Mouse (Mus musculus) left cerebral cortex, adult 2 months (tissue): ENCODE data around the gene Syn3. TPM values are rescaled to one million over a fixed set of nuclear protein-coding genes. Genes with fewer than 3 reads are reported as not detected.
A peak's percentile ranks its signal among the peaks of the same experiment; 100 is the strongest.

ENCODE experiments used
- DNase-seq, 2 experiments: peaks; one replicate each; pipeline ENCODE4 v3.0.0; 2021 to 2022; ENCODE audit warnings: low spot score in 2 of 2, mixed read lengths in 1 of 2; ENCODE audit errors: extremely low spot score in 1 of 2
- H3K27ac ChIP-seq: fragments of 200-600 bp; 2 replicates; pipeline ENCODE4 v1.8.1; 2022
- H3K4me3 ChIP-seq: fragments of 200-600 bp; 2 replicates; pipeline ENCODE4 v1.8.1; 2022
- CTCF ChIP-seq: fragments of 200-600 bp; IDR thresholded peaks from 2 replicates; pipeline ENCODE4 v1.8.1; 2022; ENCODE audit warnings: antibody characterized with exemption, mild to moderate bottlenecking, moderate library complexity
- intact Hi-C: fragments of 180-260 bp; cut with DNase I; formaldehyde crosslinking; loops from one replicate; pipeline ENCODE4 v1.15.1; 2025
- total RNA-seq, 2 experiments: library from RNA; stranded (reverse); gene quantifications; 2 replicates each; pipeline ENCODE4 v1.2.3; 2021

The Syn3 gene
- total RNA-seq, 2 experiments from 2014 or later = 29.9 to 30.8 TPM

DNA sequence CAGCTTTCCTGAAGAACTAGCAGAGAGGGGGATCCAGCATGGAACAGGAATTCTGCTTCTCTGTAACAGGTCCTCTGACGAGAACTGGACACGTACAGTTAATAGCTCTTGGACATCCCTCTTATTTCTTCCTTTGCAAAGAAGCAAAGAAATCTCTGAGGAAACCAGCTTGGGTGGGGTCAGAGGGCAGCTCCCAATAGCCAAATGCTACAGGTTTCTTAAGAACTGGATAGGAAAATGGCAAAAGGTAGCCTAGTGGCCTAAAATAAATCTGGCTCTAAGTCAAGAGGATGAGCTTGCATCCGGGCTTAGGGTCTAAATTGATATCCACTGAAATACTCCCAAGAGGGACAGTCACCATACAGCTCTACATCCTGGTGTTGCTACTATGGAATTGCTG lies 225.9 kb downstream of the Syn3 start:
- Histone ChIP-seq H3K4me3 (no peak overlapping the region), H3K27ac (no peak overlapping the region)
- DNase-seq = no peak
- no peak for TF ChIP-seq CTCF
- intact Hi-C loops = no loop called here

GRCm38 (mm10) chr10:86270254-86270653 lies 228.4 kb downstream of the Syn3 start:
- DNase-seq = no peak
- H3K4me3 ChIP-seq = no peak overlapping the region
- no peak overlapping the region for H3K27ac ChIP-seq
- intact Hi-C loops = no loop called here
- TF ChIP-seq CTCF = no peak

GRCm38 (mm10) chr10:86264618-86265017 lies 234.1 kb downstream of the Syn3 start:
- H3K4me3 ChIP-seq = no peak overlapping the region
- H3K27ac ChIP-seq = no peak overlapping the region
- intact Hi-C loops = no loop called here
- DNase-seq = no peak
- TF ChIP-seq CTCF = no peak

- no peak overlapping the region for H3K27ac ChIP-seq
- DNase-seq = no peak
- no peak overlapping the region for H3K4me3 ChIP-seq
- TF ChIP-seq CTCF = no peak
- intact Hi-C loops = no loop called here
Measured at GRCm38 (mm10) chr10:86261725-86262124, 237.0 kb downstream of the Syn3 start.

- intact Hi-C loops = no loop called here
- TF ChIP-seq CTCF = no peak
- Histone ChIP-seq H3K4me3 (no peak overlapping the region), H3K27ac (no peak overlapping the region)
- DNase-seq = no peak
Measured at GRCm38 (mm10) chr10:86258992-86259391, 239.7 kb downstream of the Syn3 start.

GRCm38 (mm10) chr10:86258046-86258445 lies 240.7 kb downstream of the Syn3 start:
- DNase-seq = no peak
- intact Hi-C loops = no loop called here

GRCm38 (mm10) chr10:86257045-86257444 lies 241.7 kb downstream of the Syn3 start:
- Histone ChIP-seq H3K27ac (no peak overlapping the region), H3K4me3 (no peak overlapping the region)
- TF ChIP-seq CTCF = no peak
- no peak for DNase-seq
- intact Hi-C loops = no loop called here

More at GRCm38 (mm10) chr10:86258046-86258445, 240.7 kb downstream of the Syn3 start:
- H3K27ac ChIP-seq = no peak overlapping the region
- no peak overlapping the region for H3K4me3 ChIP-seq
- no peak for TF ChIP-seq CTCF

GRCm38 (mm10) chr10:86256221-86256620 lies 242.5 kb downstream of the Syn3 start:
- peak in 1 of 2 experiments; percentile 22 for DNase-seq
- no peak overlapping the region for H3K4me3 ChIP-seq
- TF ChIP-seq CTCF = no peak
- intact Hi-C loops = no loop called here
- H3K27ac ChIP-seq = no peak overlapping the region

GRCm38 (mm10) chr10:86250149-86250922 lies 248.4 kb downstream of the Syn3 start:
- no peak for DNase-seq
- Histone ChIP-seq H3K27ac (no peak overlapping the region), H3K4me3 (no peak overlapping the region)
- intact Hi-C loops = no loop called here
- TF ChIP-seq CTCF = no peak

GRCm38 (mm10) chr10:86249283-86249682 lies 249.4 kb downstream of the Syn3 start:
- TF ChIP-seq CTCF = no peak
- no peak for DNase-seq
- intact Hi-C loops = no loop called here
- Histone ChIP-seq H3K4me3 (no peak overlapping the region), H3K27ac (no peak overlapping the region)

DNA sequence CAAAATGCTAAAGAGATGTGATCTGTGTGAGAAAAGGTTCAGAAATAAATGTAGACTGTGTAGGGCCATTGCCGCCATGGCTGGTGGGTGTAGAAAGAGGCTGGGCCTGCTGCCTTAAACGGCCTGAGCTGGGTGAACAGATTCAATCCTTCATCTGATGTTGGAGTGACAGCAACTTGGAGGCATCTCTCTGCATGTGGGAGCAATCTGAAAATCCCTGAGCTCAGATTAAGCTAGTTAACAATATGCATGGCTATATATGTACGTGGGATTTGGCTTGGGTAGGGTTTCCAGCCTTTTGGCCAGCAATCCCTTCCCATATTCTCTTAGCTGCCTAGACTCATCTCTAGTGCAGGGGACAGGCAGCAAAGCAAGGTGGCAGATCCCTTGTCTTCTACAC lies 249.9 kb downstream of the Syn3 start:
- Histone ChIP-seq H3K27ac (no peak overlapping the region), H3K4me3 (no peak overlapping the region)
- no peak for TF ChIP-seq CTCF
- intact Hi-C loops = no loop called here
- DNase-seq = no peak

GRCm38 (mm10) chr10:86248131-86248740 lies 250.5 kb downstream of the Syn3 start:
- no peak for DNase-seq
- no peak overlapping the region for H3K27ac ChIP-seq
- TF ChIP-seq CTCF = no peak
- intact Hi-C loops = no loop called here
- no peak overlapping the region for H3K4me3 ChIP-seq

DNA sequence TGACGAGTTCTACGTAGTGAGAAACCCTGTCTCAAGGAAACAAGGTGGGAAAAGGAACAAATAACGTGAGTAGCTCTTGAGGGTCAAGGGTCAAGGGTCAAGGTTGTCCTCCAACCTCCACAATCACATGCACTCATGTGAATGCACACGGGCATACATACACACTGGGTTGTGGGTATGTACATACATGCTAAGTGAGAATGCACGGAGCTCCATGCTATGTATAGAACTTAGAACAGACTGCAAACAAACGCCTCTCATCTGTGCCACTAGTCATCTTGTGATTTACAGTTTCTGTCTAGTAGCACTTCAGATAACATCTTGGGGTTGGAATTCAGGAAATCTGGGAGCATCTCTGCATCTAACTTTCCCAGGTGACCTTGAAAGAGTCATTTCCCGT lies 253.3 kb downstream of the Syn3 start:
- intact Hi-C loops = no loop called here
- no peak for DNase-seq
- Histone ChIP-seq H3K27ac (no peak overlapping the region), H3K4me3 (no peak overlapping the region)
- no peak for TF ChIP-seq CTCF
